Mouse (Mus musculus) thymus, adult 2 months (tissue): ENCODE data around the gene Mrps15. TPM values are rescaled to one million over a fixed set of nuclear protein-coding genes. Genes with fewer than 3 reads are reported as not detected.

Experiments used
- DNase-seq: peaks from one replicate; pipeline ENCODE4 v3.0.0; 2021
- H3K27ac ChIP-seq: fragments of 200-500 bp; 2 replicates; pipeline ENCODE4 v1.5.1; 2012; ENCODE audit warnings: low read length, control low read depth; ENCODE audit not compliant: control insufficient read depth, insufficient read depth
- H3K27me3 ChIP-seq: fragments of 200-500 bp; 2 replicates; pipeline ENCODE4 v1.6.1; 2012; ENCODE audit warnings: mild to moderate bottlenecking, low read length, moderate library complexity, mixed read lengths; ENCODE audit not compliant: control insufficient read depth, insufficient read depth
- H3K36me3 ChIP-seq: fragments of 200-500 bp; 2 replicates; pipeline ENCODE4 v1.6.1; 2012; ENCODE audit warnings: mild to moderate bottlenecking, low read length, moderate library complexity; ENCODE audit not compliant: control insufficient read depth, insufficient read depth
- H3K4me1 ChIP-seq: fragments of 200-500 bp; replicated peaks from 2 replicates; pipeline ENCODE4 v1.6.1; 2012; ENCODE audit warnings: low read length; ENCODE audit not compliant: control insufficient read depth, insufficient read depth
- H3K4me3 ChIP-seq: fragments of 200-500 bp; 2 replicates; pipeline ENCODE4 v1.5.1; 2012; ENCODE audit warnings: mild to moderate bottlenecking, low read length, control low read depth, moderate library complexity; ENCODE audit not compliant: control insufficient read depth, insufficient read depth
- CTCF ChIP-seq: fragments of 200-500 bp; IDR thresholded peaks from 2 replicates; pipeline ENCODE4 v1.5.1; 2012; ENCODE audit warnings: mild to moderate bottlenecking, control low read depth, low read length, moderate library complexity, borderline replicate concordance; ENCODE audit not compliant: control insufficient read depth, poor library complexity, insufficient read depth; ENCODE audit errors: extremely low read depth
- POLR2A ChIP-seq: fragments of 200-500 bp; IDR thresholded peaks from 2 replicates; pipeline ENCODE4 v1.6.1; 2012; ENCODE audit warnings: mild to moderate bottlenecking, low read length, control low read depth, moderate library complexity; ENCODE audit not compliant: control insufficient read depth, poor library complexity, insufficient read depth; ENCODE audit errors: extremely low read depth
- WGBS: fragments of 180-500 bp; shearing (Covaris S2); methylation state at CpG from one replicate; pipeline ENCODE4 v1.1.7; 2018; 5-methylcytosine and 5-hydroxymethylcytosine counted together
- polyA plus RNA-seq: library from polyadenylated mRNA; depleted of rRNA; stranded (reverse); fragments of >200 nt; gene quantifications from 2 replicates; pipeline ENCODE4 v1.2.3, GENCODE M21; 2012

Mrps15 gene
- polyA plus RNA-seq, 1 experiment: 56.2 TPM

DNA sequence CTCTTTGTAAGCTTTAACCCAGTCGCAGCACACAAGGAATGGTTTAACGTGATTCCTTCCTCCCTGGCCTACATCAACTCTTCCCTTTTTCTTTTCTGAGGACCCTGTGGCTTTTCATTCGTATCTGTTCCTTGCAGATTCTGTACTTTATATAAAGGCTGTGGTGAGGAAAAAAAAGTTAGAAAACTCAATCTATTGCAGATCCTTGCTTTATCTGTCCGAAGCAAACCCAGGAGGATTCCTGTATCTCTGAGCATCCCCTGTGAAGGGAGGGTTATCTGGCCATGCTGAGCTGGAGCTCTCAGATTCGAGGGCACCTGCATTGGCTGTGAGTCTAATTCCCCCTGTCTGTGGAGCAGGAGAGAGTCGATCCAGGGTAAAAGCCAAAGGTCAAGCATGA is 22.1 kb downstream of the Mrps15 start:
- Histone ChIP-seq H3K27ac (no peak overlapping the region), H3K27me3 (no peaks in the 10 kb centered on the region), H3K4me1 (no peaks in the 10 kb centered on the region), H3K4me3 (no peak overlapping the region), H3K36me3 (no peaks in the 10 kb centered on the region)
- WGBS: 85% methylated on average over 6 of the region's 6 CpGs
- no peak for DNase-seq
- TF ChIP-seq POLR2A (no peak), CTCF (no peak)

DNA sequence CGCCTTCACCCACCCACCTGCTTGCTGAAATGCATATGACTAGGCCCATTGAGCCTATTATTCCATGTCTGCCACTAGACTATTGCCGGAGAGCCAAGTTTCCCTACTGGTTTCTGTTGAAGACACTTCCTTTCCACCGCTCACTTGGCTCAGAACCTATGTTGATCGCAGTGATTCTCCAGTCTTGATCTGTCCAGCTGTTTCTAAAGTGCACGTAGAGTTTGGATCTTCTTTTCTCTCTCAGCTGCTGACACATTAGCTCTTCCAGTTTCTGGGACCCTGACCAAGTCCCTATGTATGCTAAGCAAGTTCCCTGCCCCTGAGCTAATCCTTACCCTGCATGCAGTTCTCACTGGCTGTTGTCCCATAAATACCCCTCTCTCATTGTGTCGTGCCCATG is 31.1 kb downstream of the Mrps15 start:
- Histone ChIP-seq H3K27me3 (no peaks in the 10 kb centered on the region), H3K4me3 (no peak overlapping the region), H3K36me3 (no peaks in the 10 kb centered on the region), H3K27ac (no peak overlapping the region), H3K4me1 (no peaks in the 10 kb centered on the region)
- 92% methylated on average over 6 of the region's 6 CpGs for WGBS
- TF ChIP-seq POLR2A (no peak), CTCF (no peak)
- no peak for DNase-seq

DNA sequence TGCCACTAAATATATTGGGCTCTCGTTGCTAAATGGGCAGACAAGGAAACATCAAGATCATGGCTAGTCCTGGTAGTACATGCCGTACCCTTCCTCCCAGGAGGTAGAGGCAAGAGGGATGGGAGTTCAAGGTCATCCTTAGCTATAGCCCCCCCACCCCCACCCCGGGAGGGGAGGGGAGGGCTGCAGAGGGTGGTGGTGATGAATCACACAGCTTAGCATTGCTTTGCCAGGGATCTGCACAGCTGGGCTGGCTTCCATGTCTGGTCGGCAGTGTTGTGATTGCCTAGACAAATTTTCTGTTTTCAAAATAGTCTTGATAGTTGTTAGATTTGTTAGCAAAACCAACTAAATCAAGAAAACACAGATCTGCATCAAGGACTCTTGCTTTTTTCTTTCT is 32.5 kb downstream of the Mrps15 start:
- no peak for DNase-seq
- Histone ChIP-seq H3K27ac (no peak overlapping the region), H3K4me3 (no peak overlapping the region), H3K4me1 (no peaks in the 10 kb centered on the region), H3K27me3 (no peaks in the 10 kb centered on the region), H3K36me3 (no peaks in the 10 kb centered on the region)
- 88% methylated on average over 4 of the region's 4 CpGs for WGBS
- TF ChIP-seq POLR2A (no peak), CTCF (no peak)

GRCm38 (mm10) chr4:126081601-126082000 is 34.9 kb downstream of the Mrps15 start:
- no peak for DNase-seq
- TF ChIP-seq CTCF (no peak), POLR2A (no peak)
- Histone ChIP-seq H3K36me3 (no peaks in the 10 kb centered on the region), H3K4me3 (no peak overlapping the region), H3K4me1 (no peaks in the 10 kb centered on the region), H3K27ac (no peak overlapping the region), H3K27me3 (no peaks in the 10 kb centered on the region)
- WGBS: 98% methylated on average over 1 of the region's 1 CpGs

- TF ChIP-seq CTCF: no peak
- no peak for TF ChIP-seq POLR2A
- Histone ChIP-seq H3K36me3 (no peaks in the 10 kb centered on the region), H3K27ac (no peak overlapping the region), H3K27me3 (no peaks in the 10 kb centered on the region), H3K4me3 (no peak overlapping the region), H3K4me1 (no peaks in the 10 kb centered on the region)
- DNase-seq: no peak
- WGBS: 78% methylated on average over 9 of the region's 9 CpGs
Measured at GRCm38 (mm10) chr4:126083021-126083420, 36.3 kb downstream of the Mrps15 start.

GRCm38 (mm10) chr4:126084382-126084781 is 37.7 kb downstream of the Mrps15 start:
- TF ChIP-seq CTCF (no peak), POLR2A (no peak)
- DNase-seq: no peak
- Histone ChIP-seq H3K4me3 (no peak overlapping the region), H3K36me3 (no peaks in the 10 kb centered on the region), H3K27ac (no peak overlapping the region), H3K27me3 (no peaks in the 10 kb centered on the region), H3K4me1 (peaks cover 3% of the 10 kb centered on the region)
- WGBS: 91% methylated on average over 8 of the region's 8 CpGs

- 18% methylated on average over 7 of the region's 7 CpGs for WGBS
- no peaks in the 10 kb centered on the region for H3K36me3 ChIP-seq
- TF ChIP-seq CTCF (peak; percentile 75; the same call in 1 of the 2 replicates), POLR2A (no peak)
- no peak overlapping the region for H3K4me3 ChIP-seq
- no peaks in the 10 kb centered on the region for H3K27me3 ChIP-seq
- peaks cover 17% of the 10 kb centered on the region for H3K4me1 ChIP-seq
- DNase-seq: peak; percentile 78
- no peak overlapping the region for H3K27ac ChIP-seq
Measured at GRCm38 (mm10) chr4:126085996-126086576, 39.4 kb downstream of the Mrps15 start.
